Mouse (Mus musculus) limb, embryonic 15.5 days (tissue): ENCODE measurements at regions not wholly inside any gene's neighbourhood (a gene's known extent, or its start where the extent isn't known, plus 50 kb on each side); places are given as distances from the start of the nearest gene placed in this dataset.
A peak's percentile ranks its signal among the peaks of the same experiment; 100 is the strongest.

Source experiments
- ATAC-seq: fragments of 200-750 bp; cut with Nextera tagmentation; 2 replicates; pipeline ENCODE4 v1.8.0; 2017; ENCODE audit warnings: low read depth, moderate TSS enrichment; ENCODE audit not compliant: insufficient number of reproducible peaks, low FRiP score, low TSS enrichment
- H3K27ac ChIP-seq: fragments of 300-500 bp; sonication (generic); 2 replicates; pipeline ENCODE4 v1.5.1; 2015; ENCODE audit warnings: moderate library complexity, mild to moderate bottlenecking, inconsistent platforms
- H3K27me3 ChIP-seq: fragments of 300-500 bp; sonication (generic); 2 replicates; pipeline ENCODE4 v1.6.1; 2015; ENCODE audit warnings: inconsistent platforms
- H3K36me3 ChIP-seq: fragments of 300-500 bp; sonication (generic); 2 replicates; pipeline ENCODE4 v1.6.1; 2015; ENCODE audit warnings: inconsistent platforms
- H3K4me1 ChIP-seq: fragments of 300-500 bp; sonication (generic); 2 replicates; pipeline ENCODE4 v1.6.1; 2015; ENCODE audit warnings: inconsistent platforms
- H3K4me2 ChIP-seq: fragments of 300-500 bp; sonication (generic); 2 replicates; pipeline ENCODE4 v1.6.1; 2015; ENCODE audit warnings: mild to moderate bottlenecking, inconsistent platforms
- H3K4me3 ChIP-seq: fragments of 300-500 bp; sonication (generic); 2 replicates; pipeline ENCODE4 v1.5.1; 2015; ENCODE audit warnings: mild to moderate bottlenecking, inconsistent platforms
- H3K9ac ChIP-seq: fragments of 300-500 bp; sonication (generic); 2 replicates; pipeline ENCODE4 v1.6.1; 2015; ENCODE audit warnings: inconsistent platforms
- H3K9me3 ChIP-seq: fragments of 300-500 bp; sonication (generic); 2 replicates; pipeline ENCODE4 v1.6.1; 2016; ENCODE audit warnings: inconsistent platforms
- WGBS: fragments of 180-500 bp; shearing (Covaris S2); methylation state at CpG from one replicate; pipeline ENCODE4 v1.1.7; 2015; 5-methylcytosine and 5-hydroxymethylcytosine counted together

DNA sequence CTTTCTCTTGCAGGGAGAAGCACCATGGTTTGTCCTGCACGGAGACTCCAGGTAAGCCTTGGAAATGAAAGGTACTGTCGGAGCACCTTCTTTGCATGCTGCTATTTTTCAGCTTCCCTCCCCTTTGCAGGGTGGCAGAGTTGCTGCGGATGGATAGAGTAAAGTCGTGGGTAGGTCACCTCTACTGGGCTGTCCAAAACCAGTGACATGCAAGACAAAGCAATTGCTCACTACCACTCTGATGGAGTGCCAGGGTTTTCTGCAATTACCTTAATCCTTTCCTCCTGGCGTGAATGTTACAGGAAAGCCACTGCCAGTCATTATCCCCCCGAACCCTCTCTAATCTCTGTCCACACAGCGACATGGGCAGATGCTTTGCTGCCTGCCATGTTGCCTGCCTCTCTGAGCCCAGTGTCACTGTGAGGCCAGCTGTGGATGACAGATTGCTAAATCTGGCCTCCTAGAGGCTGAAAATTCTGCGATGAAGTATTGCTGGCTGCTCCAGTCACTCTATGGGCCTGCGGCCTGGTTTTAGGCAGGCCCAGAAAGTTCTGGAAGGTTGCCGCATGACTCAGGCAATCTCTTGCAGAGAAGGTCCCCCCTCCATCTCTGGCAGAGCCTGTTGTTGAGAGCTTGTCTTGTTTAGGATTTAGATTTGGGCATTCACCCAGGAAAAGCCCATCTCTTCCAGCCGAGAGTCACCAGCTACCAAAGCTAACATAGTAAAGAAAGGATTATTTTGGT, 54.1 kb upstream of the Sod3 start:
- Histone ChIP-seq H3K9me3 (no peaks in the 10 kb centered on the region), H3K4me1 (no peaks in the 10 kb centered on the region), H3K27me3 (no peaks in the 10 kb centered on the region), H3K4me2 (no peak overlapping the region), H3K4me3 (no peak overlapping the region), H3K27ac (no peak overlapping the region), H3K9ac (no peak overlapping the region), H3K36me3 (no peaks in the 10 kb centered on the region)
- 79% methylated on average over 11 of the region's 11 CpGs for WGBS
- no peak for ATAC-seq

DNA sequence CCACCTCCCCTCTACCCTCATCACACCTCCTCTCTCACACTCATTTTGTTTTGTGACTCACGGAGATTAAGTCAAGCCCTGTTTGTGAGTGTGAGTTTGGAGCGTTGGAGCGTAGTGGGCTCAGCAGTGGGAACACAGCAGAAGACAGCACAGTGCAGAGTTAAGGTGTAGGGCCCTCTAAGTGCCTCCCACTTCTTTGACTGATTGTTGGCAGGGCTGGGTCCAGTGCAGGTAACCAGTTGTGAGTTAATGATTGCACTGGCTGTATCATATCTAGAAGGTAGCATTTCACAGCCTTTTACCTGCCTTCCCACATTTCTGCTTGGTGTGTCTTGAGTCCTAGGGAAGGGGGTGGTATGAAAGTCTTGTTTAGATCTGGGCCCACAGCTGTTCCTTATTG, 67.3 kb upstream of the Sod3 start:
- ATAC-seq, result no peak
- Histone ChIP-seq H3K9me3 (no peaks in the 10 kb centered on the region), H3K4me3 (no peak overlapping the region), H3K9ac (no peak overlapping the region), H3K27ac (no peak overlapping the region), H3K4me1 (no peaks in the 10 kb centered on the region), H3K4me2 (no peak overlapping the region), H3K36me3 (no peaks in the 10 kb centered on the region), H3K27me3 (no peaks in the 10 kb centered on the region)
- 87% methylated on average over 3 of the region's 3 CpGs for WGBS

DNA sequence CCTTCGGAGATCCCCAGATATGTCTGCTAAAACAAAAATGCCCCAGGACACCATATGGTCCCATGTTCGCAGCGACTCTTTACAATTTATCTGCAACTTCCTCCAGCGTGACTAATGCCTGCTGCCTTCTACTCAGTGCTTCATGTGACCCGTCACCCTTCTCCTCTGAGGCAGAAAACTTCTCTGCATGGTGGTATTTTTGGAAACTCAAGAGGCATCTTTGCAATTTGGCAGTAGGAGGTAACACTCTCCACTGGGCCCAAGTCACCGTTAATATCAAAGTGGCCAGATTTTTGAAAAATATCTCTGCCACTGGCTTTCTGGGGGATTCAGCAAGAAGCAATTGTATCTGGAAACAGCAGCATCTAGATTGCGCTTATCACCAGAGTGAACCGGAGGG, 69.1 kb upstream of the Sod3 start:
- Histone ChIP-seq H3K36me3 (no peaks in the 10 kb centered on the region), H3K4me3 (no peak overlapping the region), H3K27me3 (no peaks in the 10 kb centered on the region), H3K9me3 (no peaks in the 10 kb centered on the region), H3K4me2 (no peak overlapping the region), H3K4me1 (no peaks in the 10 kb centered on the region), H3K27ac (no peak overlapping the region), H3K9ac (no peak overlapping the region)
- WGBS, result 71% methylated on average over 8 of the region's 8 CpGs
- no peak for ATAC-seq

DNA sequence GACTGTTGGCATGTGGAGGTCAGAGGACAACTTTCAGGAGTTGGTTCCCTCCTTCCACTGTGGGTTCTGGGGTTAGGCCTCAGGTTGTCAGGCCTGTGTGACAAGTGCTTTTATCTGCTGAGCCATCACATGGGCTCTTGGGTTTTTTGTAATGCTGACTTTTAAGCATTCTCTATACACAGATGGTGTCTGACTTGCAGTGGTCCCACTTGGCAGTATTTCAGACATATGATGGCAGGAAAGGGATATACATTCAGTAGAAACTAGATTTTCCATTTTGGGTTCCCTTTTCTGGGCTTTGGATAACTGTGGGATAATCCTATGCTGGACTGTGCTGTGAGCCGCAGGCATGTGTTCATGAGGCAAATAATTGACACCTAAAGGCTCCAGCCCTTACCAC, 75.3 kb upstream of the Sod3 start:
- Histone ChIP-seq H3K4me2 (no peak overlapping the region), H3K4me1 (no peaks in the 10 kb centered on the region), H3K27ac (no peak overlapping the region), H3K9me3 (no peaks in the 10 kb centered on the region), H3K27me3 (no peaks in the 10 kb centered on the region), H3K4me3 (no peak overlapping the region), H3K36me3 (no peaks in the 10 kb centered on the region), H3K9ac (no peak overlapping the region)
- WGBS, result 75% methylated on average over 1 of the region's 1 CpGs
- no peak for ATAC-seq

DNA sequence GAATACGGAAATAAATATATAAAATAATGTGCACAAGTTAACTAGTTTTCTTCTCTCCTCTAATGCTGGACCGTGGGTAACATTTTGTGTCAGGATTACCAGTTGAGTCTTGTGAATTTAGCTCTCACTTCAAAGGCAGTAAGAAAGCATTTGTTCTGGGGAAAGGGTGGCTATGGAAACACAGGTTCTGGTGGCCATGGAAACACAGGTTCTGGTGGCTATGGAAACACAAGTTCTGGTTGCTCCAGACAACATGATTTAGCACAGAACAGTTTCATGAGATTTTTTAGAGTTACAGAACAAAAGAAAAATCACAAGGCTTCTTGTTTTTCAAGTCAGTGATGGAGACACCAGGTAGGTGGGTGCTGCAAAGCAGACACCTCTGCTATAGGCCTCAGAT, 82.7 kb upstream of the Sod3 start:
- ATAC-seq, result no peak
- Histone ChIP-seq H3K4me1 (no peaks in the 10 kb centered on the region), H3K4me2 (no peak overlapping the region)

DNA sequence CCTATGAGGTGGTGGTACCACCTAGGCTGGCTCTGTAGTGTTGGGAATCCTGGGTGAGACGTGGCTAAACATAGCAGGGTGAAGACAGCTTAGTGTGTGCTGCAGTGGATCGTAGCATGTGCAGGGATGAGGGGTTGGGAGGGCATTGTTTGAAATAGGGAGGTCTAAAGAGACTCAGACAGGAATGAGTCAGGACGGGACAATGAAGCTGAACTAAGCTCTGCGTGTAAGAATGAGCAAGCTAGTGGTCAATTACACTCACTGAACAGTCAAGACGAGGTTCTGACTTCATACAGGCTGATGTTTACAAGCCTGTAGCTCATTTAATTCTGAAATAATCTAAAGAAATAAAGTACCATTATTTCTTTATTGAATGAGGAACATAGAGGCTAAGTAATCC, 85.5 kb upstream of the Sod3 start:
- ATAC-seq, result no peak
- 79% methylated on average over 5 of the region's 5 CpGs for WGBS

More for the DNA sequence above, 82.7 kb upstream of the Sod3 start:
- Histone ChIP-seq H3K27me3 (no peaks in the 10 kb centered on the region), H3K9me3 (no peaks in the 10 kb centered on the region), H3K36me3 (no peaks in the 10 kb centered on the region), H3K9ac (no peak overlapping the region), H3K4me3 (no peak overlapping the region), H3K27ac (no peak overlapping the region)
- WGBS, result 83% methylated on average over 2 of the region's 2 CpGs

DNA sequence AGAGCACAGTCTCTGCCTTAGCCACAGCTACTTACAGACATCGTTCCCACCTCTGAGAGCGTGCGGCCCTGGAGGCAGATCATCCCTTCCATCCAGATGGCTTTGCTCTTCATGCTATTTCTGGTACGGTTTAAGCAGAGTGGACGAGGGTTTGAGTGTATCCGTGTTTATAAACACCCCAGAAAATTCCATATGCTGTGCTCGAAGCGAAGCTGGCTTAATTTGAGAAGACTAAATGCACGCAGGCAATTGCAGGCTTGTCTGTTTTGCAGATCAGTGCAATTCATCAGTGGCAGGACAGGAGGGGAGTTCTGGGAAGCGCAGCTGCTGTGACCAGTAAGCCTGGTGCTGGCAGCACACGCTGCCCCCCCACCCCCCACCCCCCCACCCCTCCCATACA, 72.9 kb upstream of the Dhx15 start:
- Histone ChIP-seq H3K9ac (no peak overlapping the region), H3K27ac (no peak overlapping the region), H3K4me2 (no peak overlapping the region), H3K4me3 (no peak overlapping the region), H3K9me3 (no peaks in the 10 kb centered on the region), H3K27me3 (no peaks in the 10 kb centered on the region), H3K36me3 (no peaks in the 10 kb centered on the region), H3K4me1 (no peaks in the 10 kb centered on the region)
- 64% methylated on average over 11 of the region's 11 CpGs for WGBS
- no peak for ATAC-seq

More for the DNA sequence above, 85.5 kb upstream of the Sod3 start:
- no peaks in the 10 kb centered on the region for H3K36me3 ChIP-seq
- no peak overlapping the region for H3K4me3 ChIP-seq
- H3K27ac ChIP-seq, result no peak overlapping the region
- H3K4me2 ChIP-seq, result no peak overlapping the region
- H3K9me3 ChIP-seq, result no peaks in the 10 kb centered on the region
- no peak overlapping the region for H3K9ac ChIP-seq
- H3K4me1 ChIP-seq, result no peaks in the 10 kb centered on the region
- no peaks in the 10 kb centered on the region for H3K27me3 ChIP-seq

DNA sequence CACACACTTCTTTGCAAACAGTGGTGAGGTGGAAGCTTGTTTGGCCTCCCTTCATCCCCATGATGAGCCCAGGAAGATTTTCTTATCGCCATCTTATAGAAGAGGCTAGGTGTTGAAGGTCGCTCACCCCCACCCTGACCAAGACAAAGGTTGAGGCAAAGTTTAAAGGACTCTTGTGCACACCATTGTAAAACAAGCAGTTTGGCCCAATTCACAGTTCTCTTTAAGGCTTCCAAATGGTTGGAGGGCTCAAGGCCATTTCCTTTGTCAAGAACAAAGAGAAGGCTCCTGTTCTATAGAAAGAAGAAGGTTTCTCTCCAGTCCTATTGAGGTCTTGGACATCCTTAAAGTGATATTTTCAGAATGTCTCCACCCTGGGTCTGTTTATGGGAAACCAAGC, 67.8 kb upstream of the Dhx15 start:
- Histone ChIP-seq H3K27ac (no peak overlapping the region), H3K4me1 (0 out of 2 replicates have a peak, but pooled peaks cover 6% of the 10 kb centered on the region), H3K4me2 (no peak overlapping the region), H3K4me3 (no peak overlapping the region), H3K9ac (no peak overlapping the region), H3K9me3 (no peaks in the 10 kb centered on the region), H3K36me3 (no peaks in the 10 kb centered on the region), H3K27me3 (no peaks in the 10 kb centered on the region)
- WGBS, result 85% methylated on average over 2 of the region's 2 CpGs
- ATAC-seq, result no peak

DNA sequence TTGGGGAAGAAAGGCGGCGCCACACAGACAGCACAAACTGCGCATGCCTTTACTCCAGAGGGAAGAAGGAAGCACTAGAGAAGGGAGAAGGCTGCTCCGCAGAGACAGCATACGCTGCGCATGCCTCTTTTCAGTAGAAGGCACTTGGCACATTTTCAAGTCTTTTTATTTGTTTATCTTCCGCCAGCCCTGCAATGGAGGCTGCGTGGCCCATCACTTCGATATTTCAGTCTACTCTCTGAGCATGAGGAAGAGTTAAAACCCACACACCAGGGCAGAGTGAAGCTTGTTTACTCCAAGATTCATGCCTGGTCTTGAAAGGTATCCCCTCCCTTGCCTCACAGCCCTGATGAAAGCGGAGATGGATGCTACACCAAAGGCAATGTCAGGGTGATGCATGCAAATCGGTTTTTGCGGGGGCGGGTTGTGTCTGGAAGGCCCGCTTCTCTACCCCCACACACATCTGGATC, 64.3 kb upstream of the Dhx15 start:
- Histone ChIP-seq H3K4me2 (0 out of 2 replicates have a peak overlapping the region, but pooled peaks have one; percentile 10), H3K36me3 (no peaks in the 10 kb centered on the region), H3K27ac (peak overlapping the region; percentile 33; the same call in 1 of the 2 replicates), H3K27me3 (no peaks in the 10 kb centered on the region), H3K4me1 (0 out of 2 replicates have a peak, but pooled peaks cover 6% of the 10 kb centered on the region), H3K9me3 (no peaks in the 10 kb centered on the region), H3K4me3 (no peak overlapping the region), H3K9ac (no peak overlapping the region)
- WGBS, result 52% methylated on average over 14 of the region's 14 CpGs
- no peak for ATAC-seq

DNA sequence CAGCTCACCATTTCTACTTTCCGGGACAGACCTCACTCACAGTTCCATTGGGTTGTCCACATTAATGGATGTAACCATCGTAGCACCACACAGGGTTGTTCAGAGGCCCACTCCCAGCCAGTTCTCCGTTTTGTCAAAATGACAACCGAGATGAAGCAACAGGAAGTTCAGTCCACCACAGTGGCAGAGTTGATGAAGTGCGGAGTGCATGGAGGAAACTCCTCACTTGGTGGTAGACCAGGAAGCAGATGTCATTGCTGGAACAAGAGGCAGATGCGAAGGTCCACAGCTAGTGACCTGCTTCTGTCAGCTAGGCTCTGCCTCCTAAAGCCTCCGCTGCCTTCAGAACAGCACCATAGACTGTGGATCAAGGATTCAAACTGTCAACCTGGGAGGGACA, 59.5 kb upstream of the Dhx15 start:
- H3K9ac ChIP-seq, result no peak overlapping the region
- 86% methylated on average over 7 of the region's 7 CpGs for WGBS

DNA sequence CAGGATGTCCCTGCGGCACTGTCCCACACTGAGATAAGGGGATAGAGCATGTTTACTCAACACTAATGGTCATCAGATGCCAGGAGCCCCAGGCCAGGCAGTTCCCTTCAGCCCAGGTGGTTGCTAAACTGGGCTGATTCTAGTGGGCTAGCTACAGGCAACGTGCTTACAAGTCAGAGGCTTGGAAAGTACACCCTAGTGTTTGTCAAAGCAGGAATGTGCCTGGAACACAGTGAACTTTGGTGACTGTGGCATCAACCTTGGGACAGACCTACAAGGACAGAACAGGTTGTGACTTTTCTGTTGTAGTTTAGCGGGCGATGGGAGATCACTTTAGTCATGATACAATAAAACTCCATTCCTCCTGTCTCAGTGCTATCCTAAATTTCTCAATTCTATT, 53.6 kb upstream of the Dhx15 start:
- Histone ChIP-seq H3K4me1 (no peaks in the 10 kb centered on the region), H3K27me3 (no peaks in the 10 kb centered on the region), H3K4me3 (no peak overlapping the region), H3K4me2 (no peak overlapping the region), H3K36me3 (no peaks in the 10 kb centered on the region), H3K27ac (no peak overlapping the region), H3K9me3 (no peaks in the 10 kb centered on the region), H3K9ac (no peak overlapping the region)
- 68% methylated on average over 4 of the region's 4 CpGs for WGBS
- ATAC-seq, result no peak

More for the DNA sequence above, 59.5 kb upstream of the Dhx15 start:
- Histone ChIP-seq H3K4me2 (no peak overlapping the region), H3K4me3 (no peak overlapping the region), H3K27me3 (no peaks in the 10 kb centered on the region), H3K4me1 (0 out of 2 replicates have a peak, but pooled peaks cover 3% of the 10 kb centered on the region), H3K36me3 (no peaks in the 10 kb centered on the region), H3K27ac (no peak overlapping the region), H3K9me3 (no peaks in the 10 kb centered on the region)
- no peak for ATAC-seq

DNA sequence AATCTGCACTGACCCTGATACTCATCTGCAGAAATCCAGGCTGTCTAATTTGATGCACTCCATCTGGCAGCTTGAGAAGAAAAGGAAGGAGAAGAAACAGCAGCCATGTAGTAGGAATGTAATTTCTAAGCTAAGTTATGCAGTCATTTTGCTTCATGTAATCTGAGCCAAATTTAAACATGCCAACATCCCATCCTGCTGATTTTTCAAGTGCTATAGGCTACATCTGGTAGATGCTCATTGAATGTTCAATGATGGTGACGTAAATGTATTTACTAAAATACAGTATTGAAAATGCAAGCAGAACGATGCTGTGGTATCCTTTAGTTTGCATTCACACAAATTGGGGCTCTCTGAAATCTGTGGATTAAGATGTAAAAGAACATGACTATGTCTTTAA, 52.1 kb upstream of the Dhx15 start:
- no peak overlapping the region for H3K9ac ChIP-seq
- 87% methylated on average over 2 of the region's 2 CpGs for WGBS
- no peak overlapping the region for H3K4me3 ChIP-seq
- H3K36me3 ChIP-seq, result no peaks in the 10 kb centered on the region
- no peak for ATAC-seq
- H3K9me3 ChIP-seq, result no peaks in the 10 kb centered on the region
- no peak overlapping the region for H3K27ac ChIP-seq
- H3K27me3 ChIP-seq, result no peaks in the 10 kb centered on the region
- H3K4me2 ChIP-seq, result no peak overlapping the region
- 0 out of 2 replicates have a peak, but pooled peaks cover 8% of the 10 kb centered on the region for H3K4me1 ChIP-seq
